Mouse (Mus musculus) forebrain, embryonic 11.5 days (tissue): Measurements from ENCODE around the gene Dnaaf5. TPM values are rescaled to one million over a fixed set of nuclear protein-coding genes. Genes with fewer than 3 reads are reported as not detected.

Experiments used
- ATAC-seq: fragments of 200-750 bp; cut with Nextera tagmentation; replicated peaks from 2 replicates; pipeline ENCODE4 v1.8.0; 2017; ENCODE audit warnings: moderate TSS enrichment; ENCODE audit not compliant: low FRiP score
- DNase-seq: peaks from one replicate; pipeline ENCODE4 v3.0.0-alpha.2; 2017; ENCODE audit warnings: low spot score
- H3K27ac ChIP-seq: fragments of 300-500 bp; sonication (generic); 2 replicates; pipeline ENCODE4 v1.5.1; 2014; ENCODE audit warnings: low read depth, low read length
- H3K27me3 ChIP-seq: fragments of 300-500 bp; sonication (generic); 2 replicates; pipeline ENCODE4 v1.6.1; 2014; ENCODE audit warnings: mild to moderate bottlenecking, low read length, mixed read lengths; ENCODE audit not compliant: control insufficient read depth, insufficient read depth
- H3K36me3 ChIP-seq: fragments of 300-500 bp; sonication (generic); 2 replicates; pipeline ENCODE4 v1.6.1; 2014; ENCODE audit warnings: mild to moderate bottlenecking, low read length, moderate library complexity, mixed read lengths; ENCODE audit not compliant: control insufficient read depth, insufficient read depth
- H3K4me1 ChIP-seq: fragments of 300-500 bp; sonication (generic); replicated peaks from 2 replicates; pipeline ENCODE4 v1.6.1; 2014; ENCODE audit warnings: low read length, mixed read lengths; ENCODE audit not compliant: control insufficient read depth, insufficient read depth
- H3K4me2 ChIP-seq: fragments of 300-500 bp; sonication (generic); 2 replicates; pipeline ENCODE4 v1.6.1; 2014; ENCODE audit warnings: low read depth, mild to moderate bottlenecking, low read length, moderate library complexity, mixed read lengths; ENCODE audit not compliant: severe bottlenecking
- H3K4me3 ChIP-seq: fragments of 300-500 bp; sonication (generic); 2 replicates; pipeline ENCODE4 v1.5.1; 2014; ENCODE audit warnings: low read depth, low read length
- H3K9ac ChIP-seq: fragments of 300-500 bp; sonication (generic); 2 replicates; pipeline ENCODE4 v1.6.1; 2014; ENCODE audit warnings: low read length
- H3K9me3 ChIP-seq: fragments of 300-500 bp; sonication (generic); 2 replicates; pipeline ENCODE4 v1.6.1; 2016; ENCODE audit warnings: low read length, mixed read lengths; ENCODE audit not compliant: control insufficient read depth
- WGBS: fragments of 180-500 bp; shearing (Covaris S2); extraction: QIAGEN DNeasy Blood & Tissue Kit; methylation state at CpG from one replicate; pipeline ENCODE4 v1.1.7; 2014; 5-methylcytosine and 5-hydroxymethylcytosine counted together
- polyA plus RNA-seq: library from polyadenylated mRNA; unstranded; fragments of >200 nt; fragmentation: Nextera tagmentation; extraction: Ambion mirVana; gene quantifications from 2 replicates; pipeline ENCODE4 v1.2.1, GENCODE M21; 2014

Gene Dnaaf5
- polyA plus RNA-seq, 1 experiment from 2014 or later = 11.5 TPM

GRCm38 (mm10) chr5:139220006-139220515, 70.0 kb downstream of the Dnaaf5 start:
- WGBS = 81% methylated on average over 4 of the region's 4 CpGs
- Histone ChIP-seq H3K4me2 (no peak overlapping the region), H3K36me3 (no peaks in the 10 kb centered on the region; the same call in 1 of the 2 replicates), H3K27me3 (no peaks in the 10 kb centered on the region), H3K4me1 (no peaks in the 10 kb centered on the region), H3K27ac (no peak overlapping the region), H3K9me3 (no peaks in the 10 kb centered on the region), H3K4me3 (no peak overlapping the region), H3K9ac (no peak overlapping the region)
- DNase-seq = no peak
- no peak for ATAC-seq

GRCm38 (mm10) chr5:139220610-139221009, 70.6 kb downstream of the Dnaaf5 start:
- no peak overlapping the region for H3K9ac ChIP-seq
- DNase-seq (no peak), ATAC-seq (no peak)
- no peak overlapping the region for H3K4me2 ChIP-seq
- H3K4me3 ChIP-seq = no peak overlapping the region
- H3K27me3 ChIP-seq = no peaks in the 10 kb centered on the region
- no peaks in the 10 kb centered on the region; the same call in 1 of the 2 replicates for H3K36me3 ChIP-seq
- H3K27ac ChIP-seq = no peak overlapping the region
- WGBS = 91% methylated on average over 4 of the region's 4 CpGs
- H3K9me3 ChIP-seq = no peaks in the 10 kb centered on the region
- no peaks in the 10 kb centered on the region for H3K4me1 ChIP-seq

GRCm38 (mm10) chr5:139223331-139223730, 73.3 kb downstream of the Dnaaf5 start:
- H3K27ac ChIP-seq = no peak overlapping the region

GRCm38 (mm10) chr5:139227236-139227635, 77.2 kb downstream of the Dnaaf5 start:
- 94% methylated on average over 4 of the region's 4 CpGs for WGBS
- no peak overlapping the region for H3K4me3 ChIP-seq
- H3K4me2 ChIP-seq = no peak overlapping the region
- H3K27me3 ChIP-seq = no peaks in the 10 kb centered on the region
- H3K9ac ChIP-seq = no peak overlapping the region
- H3K27ac ChIP-seq = no peak overlapping the region
- ATAC-seq = no peak
- no peaks in the 10 kb centered on the region for H3K4me1 ChIP-seq
- H3K9me3 ChIP-seq = no peaks in the 10 kb centered on the region
- peaks cover 17% of the 10 kb centered on the region for H3K36me3 ChIP-seq
- DNase-seq = no peak

More at GRCm38 (mm10) chr5:139223331-139223730, 73.3 kb downstream of the Dnaaf5 start:
- no peak overlapping the region for H3K9ac ChIP-seq
- no peak overlapping the region for H3K4me2 ChIP-seq
- DNase-seq (no peak), ATAC-seq (no peak)
- no peaks in the 10 kb centered on the region for H3K9me3 ChIP-seq
- H3K36me3 ChIP-seq = peaks cover 8% of the 10 kb centered on the region; the same call in 1 of the 2 replicates
- no peak overlapping the region for H3K4me3 ChIP-seq
- no peaks in the 10 kb centered on the region for H3K27me3 ChIP-seq
- H3K4me1 ChIP-seq = no peaks in the 10 kb centered on the region
- WGBS = 96% methylated on average over 10 of the region's 10 CpGs

GRCm38 (mm10) chr5:139227645-139228044, 77.6 kb downstream of the Dnaaf5 start:
- Histone ChIP-seq H3K4me2 (no peak overlapping the region), H3K27ac (no peak overlapping the region), H3K9me3 (no peaks in the 10 kb centered on the region), H3K9ac (no peak overlapping the region), H3K36me3 (peaks cover 17% of the 10 kb centered on the region), H3K4me1 (no peaks in the 10 kb centered on the region), H3K4me3 (no peak overlapping the region), H3K27me3 (no peaks in the 10 kb centered on the region)
- no peak for DNase-seq
- no peak for ATAC-seq
- WGBS = 98% methylated on average over 2 of the region's 2 CpGs

- no peak overlapping the region for H3K4me3 ChIP-seq
- no peak overlapping the region for H3K27ac ChIP-seq
- no peak overlapping the region for H3K9ac ChIP-seq
- 94% methylated on average over 3 of the region's 3 CpGs for WGBS
- H3K27me3 ChIP-seq = no peaks in the 10 kb centered on the region
- H3K4me2 ChIP-seq = no peak overlapping the region
- no peak for ATAC-seq
- H3K9me3 ChIP-seq = no peaks in the 10 kb centered on the region
- H3K4me1 ChIP-seq = no peaks in the 10 kb centered on the region
- peaks cover 17% of the 10 kb centered on the region for H3K36me3 ChIP-seq
- no peak for DNase-seq
These were observed 78.3 kb downstream of the Dnaaf5 start for GRCm38 (mm10) chr5:139228318-139228717.

- no peak for ATAC-seq
- Histone ChIP-seq H3K9me3 (no peaks in the 10 kb centered on the region), H3K4me2 (no peak overlapping the region), H3K4me1 (no peaks in the 10 kb centered on the region), H3K27me3 (no peaks in the 10 kb centered on the region), H3K36me3 (peaks cover 17% of the 10 kb centered on the region), H3K27ac (no peak overlapping the region), H3K4me3 (no peak overlapping the region), H3K9ac (no peak overlapping the region)
- WGBS = 90% methylated on average over 3 of the region's 3 CpGs
- DNase-seq = no peak
These were observed 79.7 kb downstream of the Dnaaf5 start for GRCm38 (mm10) chr5:139229716-139230115.

GRCm38 (mm10) chr5:139232083-139232482, 82.1 kb downstream of the Dnaaf5 start:
- WGBS = 79% methylated on average over 3 of the region's 3 CpGs
- no peak overlapping the region for H3K4me2 ChIP-seq
- ATAC-seq = no peak
- no peaks in the 10 kb centered on the region for H3K27me3 ChIP-seq
- H3K9me3 ChIP-seq = no peaks in the 10 kb centered on the region
- H3K36me3 ChIP-seq = peaks cover 9% of the 10 kb centered on the region
- H3K27ac ChIP-seq = no peak overlapping the region
- H3K4me3 ChIP-seq = no peak overlapping the region
- H3K9ac ChIP-seq = no peak overlapping the region
- H3K4me1 ChIP-seq = no peaks in the 10 kb centered on the region
- no peak for DNase-seq

- H3K4me1 ChIP-seq = no peaks in the 10 kb centered on the region
- H3K4me3 ChIP-seq = no peak overlapping the region
- H3K9ac ChIP-seq = no peak overlapping the region
- DNase-seq = no peak
- no peak overlapping the region for H3K27ac ChIP-seq
- ATAC-seq = no peak
- H3K27me3 ChIP-seq = no peaks in the 10 kb centered on the region
- no peak overlapping the region for H3K4me2 ChIP-seq
- H3K36me3 ChIP-seq = peaks cover 12% of the 10 kb centered on the region
- WGBS = 90% methylated on average over 4 of the region's 4 CpGs
- H3K9me3 ChIP-seq = no peaks in the 10 kb centered on the region
These were observed 84.4 kb downstream of the Dnaaf5 start for GRCm38 (mm10) chr5:139234423-139234822.
